Mouse (Mus musculus): ENCODE measurements around the gene Gm14305.
"Not testable (repeated sequence)": the region's sequence is repeated elsewhere in the genome, so short reads cannot be mapped to it uniquely, and the experiment has no call there.

The Gm14305 gene

GRCm38 (mm10) chr2:176708051-176708450 lies at the start of gene Gm14305:
Gene Gm14305 (plus strand): TSS chr2:176708328.
- DNase-seq = peak; percentile 22

- not testable (repeated sequence) for DNase-seq
Observed at GRCm38 (mm10) chr2:176670222-176670621, 37.9 kb upstream of the Gm14305 start, which contains the start of gene Zfp973. Gene Zfp973 (plus strand): TSS chr2:176670522.

All from cerebellum, adult 8-10 months (tissue).